Mouse (Mus musculus): ENCODE measurements at regions not wholly inside any gene's neighbourhood (a gene's known extent, or its start where the extent isn't known, plus 50 kb on each side); places are given as distances from the start of the nearest gene placed in this dataset.
"Not testable (repeated sequence)": the region's sequence is repeated elsewhere in the genome, so short reads cannot be mapped to it uniquely, and the experiment has no call there.

DNA sequence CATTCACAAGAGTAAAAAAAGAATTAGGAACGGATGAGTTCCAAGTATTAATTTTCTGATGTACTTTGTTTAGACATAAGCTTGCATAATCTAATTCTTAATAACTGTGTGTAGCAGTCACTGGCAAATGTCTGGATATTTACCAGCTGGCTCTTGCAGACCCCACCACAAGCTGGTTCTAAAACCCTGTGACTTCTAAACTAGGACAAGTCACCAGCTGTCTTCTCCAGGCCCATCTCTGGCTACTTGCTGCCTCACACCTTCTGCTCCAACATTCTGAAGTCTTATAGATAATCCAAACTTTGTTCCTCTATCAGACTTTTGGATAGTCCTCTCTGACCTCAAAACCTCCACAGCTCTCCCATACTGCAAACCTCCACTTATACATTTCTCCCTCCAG, 189.9 kb upstream of the Rhobtb1 start:
- no peak for DNase-seq

DNA sequence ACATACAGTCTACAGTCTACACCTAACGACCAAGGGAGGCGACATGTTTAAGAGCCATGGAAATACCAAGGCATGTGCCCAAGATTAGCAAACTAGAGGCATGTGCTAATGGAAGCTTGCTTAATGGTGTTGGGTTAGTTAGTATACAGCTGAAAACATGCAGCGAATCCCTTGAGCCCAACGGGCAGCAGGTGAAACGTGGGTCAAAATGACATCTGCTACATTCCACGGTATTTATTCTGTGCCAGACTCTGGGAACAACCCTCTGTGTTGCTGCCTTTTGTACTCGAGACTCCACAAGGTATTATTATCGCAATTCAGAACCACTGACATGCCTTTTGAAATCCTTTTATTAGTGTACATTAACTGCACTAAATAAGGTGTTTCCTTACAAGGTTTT, 188.1 kb upstream of the Rhobtb1 start:
- DNase-seq, result no peak

DNA sequence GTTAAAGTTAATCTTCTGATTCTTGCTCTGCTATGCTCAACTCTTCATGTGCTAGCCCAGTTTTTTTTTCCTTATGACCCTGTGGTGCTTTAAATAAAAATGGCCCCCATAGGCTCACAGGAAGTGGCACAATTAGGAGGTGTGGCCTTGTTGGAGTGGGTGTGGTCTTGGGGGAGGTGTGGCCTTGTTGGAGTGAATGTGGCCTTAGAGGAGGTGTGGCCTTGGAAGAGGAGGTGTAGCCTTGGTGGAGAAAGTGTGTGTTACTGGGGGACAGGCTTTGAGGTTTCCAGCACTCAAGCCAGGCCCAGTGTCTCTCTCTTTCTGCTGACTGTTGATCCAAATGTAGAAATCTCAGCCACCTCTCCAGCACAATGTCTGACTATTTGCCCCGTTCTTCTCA, 186.0 kb upstream of the Rhobtb1 start:
- DNase-seq, result no peak

DNA sequence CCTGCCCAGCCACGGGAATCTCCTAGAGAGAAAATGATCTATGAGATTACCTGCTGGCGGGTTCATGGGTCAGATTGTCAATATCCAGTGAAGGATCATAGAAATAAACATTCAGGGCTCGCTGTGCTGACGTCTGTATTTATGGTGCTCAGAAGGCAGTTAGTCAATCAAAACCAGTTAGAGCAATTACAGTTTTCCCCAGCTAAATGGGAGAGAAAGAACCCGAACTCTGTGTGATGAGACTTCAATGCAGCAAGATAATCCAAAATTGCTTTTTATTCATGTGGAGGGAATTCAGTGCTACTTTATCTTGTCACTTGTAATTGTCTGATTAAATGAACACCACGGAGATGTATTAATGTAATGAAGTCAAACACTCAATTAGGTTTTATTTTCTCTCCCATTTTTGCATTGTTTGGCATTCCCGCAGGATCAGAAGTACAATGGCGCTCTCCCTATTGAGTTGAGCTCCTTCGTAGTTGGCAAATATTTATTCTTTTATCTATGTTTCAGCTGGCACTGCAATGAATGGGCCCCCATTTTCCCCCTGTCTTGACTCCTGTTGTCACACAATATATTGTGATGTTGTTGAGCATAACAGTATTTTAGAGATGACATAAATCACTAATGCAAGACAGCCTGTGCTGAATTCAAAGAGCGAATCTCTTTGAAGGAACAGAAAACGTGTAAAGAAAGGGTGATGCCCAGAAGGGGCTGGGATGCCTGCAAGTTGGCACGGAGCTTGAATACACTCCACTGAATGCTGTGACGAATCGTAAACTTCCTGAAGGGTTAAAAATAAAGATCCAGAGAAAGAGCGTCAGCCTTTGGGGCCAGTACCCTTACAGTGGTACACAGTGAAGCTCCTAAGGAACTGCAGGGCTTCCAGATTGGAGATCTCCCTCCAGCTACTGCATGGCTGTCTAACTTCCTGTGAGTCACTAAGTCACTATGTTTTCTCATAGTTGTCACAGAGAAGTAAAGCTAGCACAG, 183.0 kb upstream of the Rhobtb1 start:
- DNase-seq, result no peak

DNA sequence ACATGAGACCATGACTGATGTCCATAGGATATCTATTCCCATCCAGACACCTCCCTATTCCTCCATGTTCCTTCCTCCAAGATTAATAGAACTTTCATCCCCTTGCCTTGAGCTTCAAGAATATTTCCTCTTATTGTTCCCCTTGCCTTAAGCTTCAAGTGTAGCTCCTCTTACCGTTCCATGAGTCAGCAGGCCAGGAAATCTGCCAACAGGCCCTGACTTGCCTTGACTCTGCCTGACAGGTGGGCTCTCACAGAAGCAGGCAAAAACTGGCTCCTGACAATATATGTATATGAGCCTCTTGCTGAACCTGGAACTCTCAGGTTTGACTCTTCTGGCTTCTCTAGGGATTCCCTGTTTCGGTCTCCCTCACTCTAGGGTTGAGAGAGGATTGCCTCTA, 180.7 kb upstream of the Rhobtb1 start:
- no peak for DNase-seq

DNA sequence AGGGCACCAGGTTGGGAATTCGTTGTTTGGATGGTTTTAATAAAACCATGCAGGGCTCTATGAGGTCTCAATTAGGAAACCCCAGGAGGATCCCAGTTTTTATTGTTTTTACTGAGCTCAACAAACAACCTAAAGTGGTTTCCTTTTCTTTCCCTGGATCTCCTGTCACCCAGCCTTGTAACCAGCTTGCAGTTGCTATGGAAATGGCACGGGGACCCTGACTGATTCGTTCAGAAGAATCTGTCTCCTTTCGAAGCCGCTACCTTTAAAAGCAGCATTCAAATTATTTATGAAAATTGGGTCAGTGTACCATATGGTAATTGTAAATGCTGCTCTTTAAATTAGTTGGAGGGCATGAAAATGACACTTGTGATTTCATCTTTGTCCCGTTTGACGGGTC, 176.5 kb upstream of the Rhobtb1 start:
- DNase-seq, result no peak

DNA sequence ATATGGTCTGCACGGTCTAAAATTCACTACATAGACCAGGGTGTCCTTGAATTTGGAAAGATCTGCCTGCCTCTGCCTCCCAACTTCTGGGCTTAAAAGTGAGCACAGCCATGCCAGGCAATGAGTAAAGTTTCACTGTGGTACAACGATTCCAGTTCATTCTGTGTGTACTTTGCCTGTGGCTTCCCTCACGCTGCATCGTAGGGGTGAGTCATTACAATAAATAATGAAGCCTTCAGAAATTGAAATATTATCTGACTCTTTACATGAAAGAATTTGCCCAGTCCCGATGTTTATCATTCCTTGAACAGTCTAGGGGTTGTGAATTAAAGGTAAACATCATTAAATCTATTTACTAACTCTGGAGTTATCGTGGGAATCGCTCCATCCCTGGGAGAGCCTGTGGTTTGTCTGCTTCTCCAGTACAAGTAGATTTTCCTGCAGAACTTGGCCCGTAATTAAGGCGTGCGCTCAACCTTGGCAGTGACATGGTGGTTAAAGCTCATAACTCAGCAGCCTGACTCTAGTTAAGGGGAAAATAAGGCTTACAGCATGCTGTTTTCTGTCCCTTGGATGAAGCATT, 174.7 kb upstream of the Rhobtb1 start:
- DNase-seq, result peak; percentile 13

DNA sequence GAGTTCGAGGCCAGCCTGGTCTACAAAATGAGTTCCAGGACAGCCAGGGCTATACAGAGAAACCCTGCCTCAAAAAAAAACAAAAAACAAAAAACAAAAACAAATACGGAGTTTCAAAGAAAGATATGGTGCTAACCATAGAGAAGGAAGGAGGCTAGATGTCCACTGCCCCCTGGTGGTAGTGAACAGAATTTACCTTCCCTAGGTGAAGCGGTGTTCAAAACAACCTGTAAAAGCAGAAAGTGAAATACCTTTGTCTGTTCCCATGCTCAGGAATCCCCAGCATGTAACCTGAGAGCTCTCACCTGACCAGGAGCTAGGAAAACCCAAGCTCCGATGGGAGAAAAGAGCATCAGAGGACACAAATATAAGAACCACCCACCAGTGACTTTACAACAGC, 173.1 kb upstream of the Rhobtb1 start:
- DNase-seq, result no peak

DNA sequence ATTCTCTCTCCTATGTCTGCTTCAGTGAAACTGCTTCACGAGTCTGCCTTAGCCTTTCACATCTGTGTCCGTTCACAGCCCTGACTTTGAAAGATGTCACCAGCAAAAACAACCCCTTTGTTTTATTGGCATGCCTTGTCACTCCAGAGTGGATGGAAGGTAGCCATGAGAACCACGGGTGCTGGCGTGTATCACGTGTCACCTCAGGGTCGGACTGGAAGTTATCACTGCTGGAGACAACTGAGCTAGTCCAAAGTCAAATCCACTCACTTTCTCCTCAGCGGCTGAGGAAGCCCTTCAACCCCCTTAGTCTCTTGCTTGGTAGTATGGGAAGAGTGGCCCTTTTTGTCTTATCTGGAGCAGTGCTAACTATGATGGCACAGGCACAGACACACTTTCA, 171.3 kb upstream of the Rhobtb1 start:
- DNase-seq, result no peak

DNA sequence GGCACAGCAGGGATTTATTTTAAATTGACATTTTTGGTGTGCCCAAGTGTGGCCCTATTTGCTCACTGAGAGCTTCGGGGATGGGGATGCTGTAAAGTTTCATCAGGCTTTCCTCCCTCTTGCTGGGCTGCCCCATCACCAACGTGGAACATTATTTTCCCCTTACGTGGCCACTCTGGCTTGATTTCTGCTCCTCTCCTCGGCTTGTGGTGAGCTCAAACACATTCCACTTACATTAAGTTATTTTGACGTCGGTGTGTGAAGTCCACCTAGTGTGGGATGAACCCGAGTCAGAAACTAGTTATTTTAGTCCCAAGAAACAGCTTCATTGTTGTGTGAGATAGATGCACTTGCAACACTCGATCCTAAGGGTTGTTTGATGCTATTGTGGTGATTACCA, 168.9 kb upstream of the Rhobtb1 start:
- DNase-seq, result no peak

DNA sequence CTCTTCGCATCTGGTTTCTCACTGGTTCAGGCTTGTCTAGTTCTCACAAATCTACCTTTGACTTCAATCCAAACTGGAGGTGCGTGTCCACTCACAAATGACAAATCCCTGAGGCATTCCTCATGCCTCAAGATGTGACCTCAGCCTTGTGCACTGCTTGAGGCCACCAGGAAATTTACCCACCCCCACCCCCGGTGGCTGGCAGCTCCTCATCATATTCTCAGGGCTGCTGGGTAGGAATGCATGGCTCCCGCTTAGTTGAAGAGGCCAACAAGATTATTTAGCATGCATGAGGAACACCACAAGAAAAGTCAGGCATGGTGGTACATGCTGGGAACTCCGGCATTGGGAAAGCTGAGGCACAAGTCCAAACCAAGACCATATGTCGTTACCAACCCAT, 160.7 kb upstream of the Rhobtb1 start:
- DNase-seq, result no peak

DNA sequence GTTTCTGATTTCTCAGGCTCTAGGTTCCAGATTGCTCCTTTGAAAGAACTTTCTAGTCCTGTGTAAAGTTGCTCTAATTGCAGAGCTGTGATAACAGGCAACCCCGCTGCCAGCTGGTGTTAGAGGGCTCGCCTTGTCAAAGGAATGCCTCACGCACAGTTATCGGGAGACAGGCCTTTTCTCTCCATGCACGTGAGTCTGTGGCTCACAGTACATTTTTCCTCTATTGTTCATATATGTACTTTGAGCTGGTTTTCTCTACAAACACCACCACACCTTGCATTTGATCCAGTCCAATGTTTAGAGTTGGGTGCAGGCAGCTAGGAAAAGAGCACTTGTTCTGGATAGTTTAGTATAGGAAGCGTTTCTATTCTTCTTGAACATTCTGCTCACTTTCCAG, 151.6 kb upstream of the Rhobtb1 start:
- DNase-seq, result no peak

DNA sequence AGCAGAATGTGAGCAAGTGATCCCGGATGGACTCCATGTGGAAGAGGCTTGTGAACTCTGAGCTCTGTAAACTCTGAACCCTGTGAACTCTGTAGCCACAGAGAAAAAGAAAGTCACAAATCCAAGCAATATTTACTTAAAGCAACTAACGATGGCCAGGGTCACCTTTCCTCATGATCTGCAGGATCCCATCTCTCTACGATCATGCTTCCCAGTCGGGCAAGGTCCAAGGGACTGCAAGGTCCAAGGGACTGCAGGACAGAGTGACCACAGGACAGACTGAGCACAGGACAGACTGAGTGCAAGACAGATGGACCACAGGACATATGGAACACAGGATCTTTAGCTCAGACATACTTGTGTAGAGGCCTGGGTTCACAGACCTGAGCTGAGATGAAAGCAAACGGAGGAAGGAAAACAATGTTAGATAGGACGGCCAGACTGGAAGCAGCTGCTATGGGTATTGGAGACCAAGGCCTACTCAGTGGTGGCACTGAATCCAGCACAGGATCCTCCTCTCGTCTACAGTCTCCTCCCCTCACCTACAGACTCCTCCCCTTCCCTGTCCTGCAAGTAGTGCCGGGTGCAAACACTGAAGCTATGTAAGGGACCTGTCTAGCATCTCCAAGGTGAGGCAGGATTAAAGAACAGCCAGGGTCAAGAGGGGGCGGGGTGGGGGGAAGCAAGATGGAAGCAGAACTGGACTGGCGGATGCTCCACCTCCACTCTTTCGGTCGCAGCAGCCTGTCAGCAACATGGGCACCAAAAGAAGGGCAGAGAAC, 149.4 kb upstream of the Rhobtb1 start:
- no peak for DNase-seq

DNA sequence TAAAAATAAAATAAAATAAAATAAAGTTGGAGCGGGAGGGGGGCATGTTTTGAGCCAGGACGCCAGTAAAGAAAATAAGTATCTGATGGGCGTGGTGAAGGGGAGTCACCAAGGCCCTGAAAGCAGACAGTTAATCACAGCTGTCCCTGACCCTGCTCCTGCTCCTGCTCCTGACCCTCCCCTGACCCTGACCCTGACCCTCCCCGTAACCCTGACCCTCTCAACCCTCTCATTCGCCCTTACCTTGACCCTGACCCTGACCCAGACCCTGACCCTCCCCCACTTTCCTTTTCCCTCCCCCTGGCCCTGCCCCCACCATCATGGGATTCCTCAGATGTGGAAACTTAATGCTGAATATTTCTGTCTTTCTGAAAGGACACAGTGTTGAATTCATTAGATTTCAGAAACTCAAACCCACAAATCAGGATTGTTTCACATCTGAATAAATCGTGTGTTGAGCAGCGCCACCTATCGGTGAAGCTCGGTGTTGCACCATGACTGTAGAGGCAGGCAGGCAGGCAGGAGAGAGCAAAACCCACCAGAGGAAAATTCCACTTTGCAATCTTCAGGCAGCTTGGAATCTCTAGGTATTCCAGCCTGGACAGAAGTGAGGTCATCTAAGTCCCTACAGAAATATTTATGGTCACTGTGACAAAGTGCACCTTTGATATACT, 145.9 kb upstream of the Rhobtb1 start:
- DNase-seq, result peak; percentile 18

DNA sequence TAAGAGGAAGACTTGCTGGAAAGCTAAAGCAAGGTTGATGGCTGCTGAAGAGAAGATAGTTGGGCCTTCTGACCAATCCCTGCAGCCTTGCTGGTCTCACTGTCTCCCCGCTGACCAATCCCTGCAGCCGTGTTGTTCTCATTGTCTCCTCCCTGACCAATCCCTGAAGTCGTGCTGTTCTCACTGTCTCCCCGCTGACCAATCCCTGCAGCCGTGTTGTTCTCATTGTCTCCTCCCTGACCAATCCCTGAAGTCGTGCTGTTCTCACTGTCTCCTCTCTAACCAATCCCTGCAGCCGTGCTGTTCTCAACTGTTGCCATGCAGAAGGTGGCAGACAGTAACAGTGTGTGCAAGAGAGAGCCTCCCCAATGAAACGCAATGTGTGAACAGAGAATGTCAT, 142.6 kb upstream of the Rhobtb1 start:
- not testable (repeated sequence) for DNase-seq

DNA sequence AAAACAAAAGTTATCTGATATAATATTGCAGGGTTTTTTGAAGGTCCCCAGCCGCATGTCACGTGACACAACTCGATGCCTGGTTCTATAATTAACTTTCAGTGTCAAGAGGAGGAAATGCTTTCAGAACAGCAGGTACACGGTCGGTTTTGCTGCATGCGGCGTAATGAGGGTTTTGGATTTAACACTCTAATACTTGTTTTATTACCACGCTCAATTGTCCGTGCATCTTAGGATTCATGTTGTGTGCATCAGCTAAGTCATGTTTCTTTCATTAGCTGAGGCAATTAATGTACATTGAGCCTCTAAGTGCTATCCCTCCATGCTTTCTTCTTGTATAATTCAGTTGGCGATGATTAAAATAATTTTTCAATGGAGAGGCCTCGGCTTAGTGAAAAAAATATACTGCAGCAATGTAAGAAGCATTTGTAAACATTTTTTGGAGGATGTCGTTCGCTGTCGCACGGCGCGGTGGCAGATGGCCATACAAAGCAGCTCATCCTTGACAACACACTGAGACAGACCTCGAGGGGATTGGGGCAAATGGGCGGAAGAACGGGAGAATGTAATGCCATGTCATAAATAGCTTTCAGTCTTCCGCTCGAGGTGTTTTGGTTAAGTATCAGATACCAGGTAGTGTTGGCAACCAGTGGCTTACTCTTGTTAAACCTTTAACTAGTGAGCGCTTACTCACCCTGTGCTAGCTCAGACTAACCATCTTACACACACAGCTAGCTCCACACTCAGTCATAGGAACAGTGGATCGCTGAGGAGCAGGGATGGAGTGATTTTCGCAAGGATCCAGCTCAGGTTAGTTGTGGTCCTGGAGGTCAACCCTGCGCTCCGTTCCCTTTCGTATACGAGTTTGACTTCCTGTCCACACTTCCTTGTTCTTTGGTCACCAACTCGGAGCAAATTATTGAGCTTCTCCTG, 130.2 kb upstream of the Rhobtb1 start:
- DNase-seq, result no peak

DNA sequence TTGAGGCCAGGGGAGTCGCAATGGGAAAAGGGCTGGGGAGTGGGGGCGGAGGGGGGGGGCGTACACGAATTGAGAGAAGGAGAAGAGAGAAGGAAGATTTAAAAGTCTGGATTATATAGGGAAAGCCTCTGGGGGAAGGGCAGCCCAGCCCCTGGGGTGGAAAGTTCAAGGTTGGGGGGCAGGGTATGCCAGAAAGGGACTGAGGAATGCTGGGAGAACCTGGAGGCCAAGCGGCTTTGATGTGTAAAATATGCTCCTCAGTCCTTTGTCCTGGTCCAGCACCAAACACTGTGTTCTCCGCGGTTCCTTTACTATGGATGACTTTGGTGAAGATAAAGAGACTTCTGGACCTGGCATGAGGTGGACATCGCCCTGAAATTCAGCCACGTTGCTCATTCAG, 117.8 kb upstream of the Rhobtb1 start:
- no peak for DNase-seq

DNA sequence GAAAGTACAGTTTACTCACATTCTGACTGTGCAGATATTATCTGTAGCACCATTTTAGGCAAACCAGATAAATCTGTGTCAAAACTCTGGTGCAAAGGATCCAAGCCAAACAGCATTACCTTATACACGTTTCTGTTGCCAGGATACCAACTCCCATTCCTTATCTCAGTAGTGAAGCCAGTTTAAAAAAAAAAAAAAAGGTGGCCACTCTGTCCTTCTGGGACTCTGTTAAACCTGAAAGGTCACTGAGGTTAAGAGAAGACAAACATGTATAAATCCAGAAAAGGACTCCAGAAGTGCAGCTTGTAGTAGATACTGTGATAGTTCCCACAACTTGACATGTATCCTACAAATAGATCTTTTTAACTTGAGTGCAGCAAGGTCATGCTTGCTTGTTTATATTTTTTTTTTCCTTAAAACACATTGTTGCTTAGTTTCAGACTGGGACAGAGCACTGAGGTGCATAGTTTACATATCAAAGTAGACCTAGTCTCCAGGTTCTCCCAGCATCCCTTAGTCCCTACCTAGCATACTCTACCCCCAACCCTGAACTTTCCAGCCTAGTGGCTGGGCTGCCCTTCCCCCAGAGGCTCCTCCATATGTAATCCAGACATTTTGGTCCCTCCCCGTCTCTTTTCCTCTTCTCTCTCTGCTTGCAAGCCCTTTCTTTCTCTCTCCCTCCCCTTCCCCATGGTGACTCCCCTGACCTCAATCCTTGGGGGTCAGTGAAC, 116.7 kb upstream of the Rhobtb1 start:
- no peak for DNase-seq

DNA sequence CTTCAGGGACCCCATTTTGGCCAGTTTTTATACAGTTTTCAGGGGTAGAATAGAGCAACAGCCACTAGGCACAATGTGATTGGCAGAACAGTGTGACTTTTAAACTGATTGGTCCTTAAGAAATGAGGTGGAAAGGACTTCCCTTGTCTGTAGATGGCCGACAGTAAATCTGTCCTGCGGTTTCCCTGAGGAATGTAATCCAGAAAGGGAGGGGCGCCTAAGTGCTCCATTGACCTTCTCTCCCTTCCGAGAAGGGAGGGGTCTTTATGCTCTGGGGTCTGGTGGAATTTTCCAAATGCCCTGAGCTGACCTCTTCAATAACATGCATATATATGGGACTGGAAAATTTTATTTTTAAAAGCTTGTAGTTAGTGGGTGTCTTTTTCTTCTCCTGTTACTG, 115.7 kb upstream of the Rhobtb1 start:
- DNase-seq, result not testable (repeated sequence)

DNA sequence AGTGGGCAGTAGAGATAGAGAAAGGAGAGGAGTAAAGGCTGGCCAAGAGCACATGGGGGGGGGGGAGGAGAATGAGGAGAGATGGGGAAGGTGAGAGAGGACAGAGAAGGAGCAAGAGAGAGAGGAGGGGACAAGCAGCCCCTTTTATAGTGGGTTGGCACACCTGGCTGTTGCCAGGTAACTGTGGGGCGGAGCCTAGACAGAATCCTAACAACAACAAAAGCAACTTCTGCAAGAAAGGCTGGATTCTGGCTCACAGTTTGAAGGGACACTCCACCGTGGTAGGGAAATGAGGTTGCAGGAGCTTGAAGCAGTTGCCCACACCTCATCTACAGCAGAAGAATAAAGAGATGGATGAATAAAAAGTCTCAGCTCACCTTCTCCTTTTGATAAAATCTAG, 115.1 kb upstream of the Rhobtb1 start:
- no peak for DNase-seq

All from gastrocnemius, postnatal 25 days (tissue).